Mouse (Mus musculus) testis, postnatal 10 days (tissue): ENCODE measurements around the gene Rab2b.
A peak's percentile ranks its signal among the peaks of the same experiment; 100 is the strongest.
"Not testable (repeated sequence)": the region's sequence is repeated elsewhere in the genome, so short reads cannot be mapped to it uniquely, and the experiment has no call there.

ENCODE experiments used
- DNase-seq: peaks from one replicate; pipeline ENCODE4 v3.0.0; 2021; ENCODE audit warnings: low spot score

The Rab2b gene

DNA sequence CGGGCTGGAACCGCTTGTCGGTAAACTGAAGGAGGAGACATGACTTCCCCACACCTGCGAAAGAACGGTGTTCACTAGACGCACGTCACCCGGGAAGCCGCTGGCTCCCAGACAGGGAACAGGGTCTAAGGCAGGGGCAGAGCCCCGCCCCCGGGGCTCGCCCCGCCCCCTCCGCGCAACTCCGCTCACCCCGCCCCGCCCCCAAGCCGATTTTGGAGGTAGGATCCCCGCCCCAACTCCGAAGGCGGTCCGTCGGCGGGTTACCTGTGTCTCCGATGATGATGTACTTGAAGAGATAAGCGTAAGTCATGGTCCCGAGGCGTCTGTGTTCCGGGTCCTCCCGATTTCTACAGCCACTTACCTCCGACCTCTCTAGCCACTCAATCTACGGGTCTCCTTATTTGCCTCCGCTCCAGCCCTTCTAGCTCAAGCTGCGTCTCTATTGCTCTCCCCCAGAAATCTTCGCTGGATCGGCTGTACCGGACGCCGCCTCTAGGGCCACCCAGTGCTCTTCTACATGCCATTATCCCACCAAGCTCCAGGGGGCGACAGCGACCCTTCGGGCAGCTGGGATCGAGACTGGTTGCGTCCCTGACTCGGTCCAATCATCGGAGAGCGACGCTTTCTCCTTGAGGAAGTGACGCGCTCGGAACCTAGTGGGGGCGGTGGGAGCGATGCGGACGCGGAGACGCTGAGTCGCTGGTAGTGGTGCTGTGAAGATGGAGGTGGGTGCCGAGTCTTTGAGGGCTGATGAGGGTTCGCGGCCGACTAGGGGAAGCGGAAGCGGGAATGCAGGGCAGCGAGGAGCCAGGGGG is at the start of gene Rab2b, which contains the start of gene Tox4:
Gene Rab2b, minus strand, starts transcription at position 614 of the 815 bp plus-strand sequence.
Gene Tox4, plus strand, starts transcription at position 215 of the 815 bp plus-strand sequence.
- DNase-seq, result peak; percentile 97

DNA sequence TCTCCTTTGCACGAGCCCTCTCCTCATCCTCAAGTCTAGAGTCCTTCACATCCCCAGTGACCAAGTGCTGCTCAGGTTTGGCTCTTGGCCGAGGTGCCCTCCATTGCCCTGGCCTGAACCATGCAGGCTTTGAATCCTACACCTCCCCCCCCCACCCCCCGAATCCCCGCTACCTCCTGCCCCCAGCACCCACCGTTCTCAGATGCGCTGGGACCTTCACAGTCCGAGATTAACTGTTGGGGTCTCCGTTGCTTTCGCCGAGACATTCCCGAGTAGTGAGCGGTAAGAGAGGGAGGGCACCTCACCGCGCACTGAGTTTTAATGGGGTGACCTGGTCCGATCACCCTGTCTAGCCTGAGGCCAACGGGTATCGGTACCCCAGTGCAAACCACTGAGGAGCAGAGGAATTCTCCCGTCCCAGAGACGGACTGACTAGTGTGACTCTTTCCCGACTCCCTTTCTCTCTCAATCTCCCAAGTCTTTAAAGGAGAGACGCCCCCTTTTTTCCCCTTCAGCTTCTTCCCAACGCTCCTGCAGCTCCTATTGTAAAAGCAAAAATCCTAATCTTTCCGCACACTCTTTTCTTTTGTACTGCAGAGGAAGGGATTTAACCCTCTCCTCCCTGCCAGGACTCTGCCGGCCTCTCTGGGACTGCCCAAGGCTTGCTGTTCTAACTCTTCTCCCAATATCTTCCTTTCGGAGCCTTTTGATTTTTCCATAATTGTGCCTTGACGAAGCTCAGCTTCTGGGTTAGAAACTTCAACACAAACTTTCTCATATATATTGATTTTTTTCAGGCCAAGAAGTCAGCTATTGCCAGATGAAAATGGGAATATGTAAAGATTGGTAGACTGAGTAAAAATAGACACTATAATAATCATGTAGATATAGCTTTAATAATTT is 48.8 kb upstream of the Rab2b start, which contains the start of gene Sall2:
Gene Sall2, minus strand, starts transcription at position 853 of the 903 bp plus-strand sequence.
- no peak for DNase-seq

DNA sequence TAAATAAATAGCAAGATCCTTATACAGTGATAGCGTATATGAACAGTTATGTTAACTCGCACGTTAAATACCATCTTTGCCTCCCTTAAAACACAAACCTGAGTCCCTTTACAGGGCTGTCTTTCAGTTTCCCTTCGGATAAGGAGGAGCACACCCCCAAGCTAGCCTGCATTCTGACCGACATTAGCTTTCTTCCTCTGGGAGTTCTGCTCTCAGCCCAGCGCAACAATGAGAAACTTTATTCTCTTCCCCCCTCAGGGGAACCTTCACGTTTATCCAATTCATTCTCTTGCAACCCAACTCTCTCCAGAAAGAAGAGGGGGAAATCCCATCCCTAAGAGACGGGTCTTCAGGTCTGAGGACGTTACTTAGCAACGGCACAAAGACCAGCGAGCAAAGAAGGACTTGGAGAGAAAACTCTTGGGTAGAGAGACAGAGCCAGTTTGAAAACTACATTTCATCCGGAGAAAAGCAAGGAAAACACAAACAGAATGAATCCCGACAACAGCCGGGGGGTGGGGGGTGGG is 48.1 kb upstream of the Rab2b start:
- DNase-seq, result no peak

DNA sequence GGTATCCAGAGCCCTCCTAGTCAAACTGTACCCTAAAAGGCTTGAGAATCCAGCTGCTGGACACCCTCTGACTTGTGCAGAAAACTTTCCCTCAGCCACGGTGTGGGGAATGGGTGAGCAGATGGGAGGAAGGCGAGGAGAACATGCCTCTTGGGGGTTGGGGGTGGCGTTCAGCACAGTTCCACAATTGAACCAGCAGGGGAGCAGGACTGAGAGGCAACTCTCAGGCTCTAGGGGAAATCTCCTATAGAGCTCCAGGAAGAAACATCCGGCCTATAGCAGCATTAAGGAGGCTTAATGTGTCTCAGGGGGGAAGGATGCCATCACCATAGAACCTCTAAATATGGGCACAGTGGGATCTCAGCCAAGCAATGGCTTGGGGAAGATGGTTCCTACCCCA is 46.5 kb upstream of the Rab2b start:
- DNase-seq, result no peak

DNA sequence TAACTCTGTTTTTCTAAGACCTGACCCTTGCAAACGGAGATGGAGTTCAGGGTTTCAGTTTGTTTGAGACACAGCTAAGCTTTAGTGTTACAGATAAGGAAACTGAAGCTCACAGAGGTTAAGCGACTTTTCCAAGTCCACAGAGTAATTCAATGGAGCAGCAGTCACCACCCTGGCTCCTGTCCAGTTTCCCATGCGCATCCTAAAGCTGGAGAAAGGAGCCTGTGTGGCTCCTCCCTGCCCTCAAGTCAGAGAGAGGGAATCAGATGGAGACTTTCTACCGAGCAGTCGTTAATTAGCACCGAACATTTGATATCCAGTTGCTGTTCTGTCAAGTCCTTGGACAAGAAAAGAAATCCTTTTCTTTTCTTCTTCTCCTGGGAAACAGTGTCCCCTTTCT is 40.0 kb upstream of the Rab2b start:
- DNase-seq, result no peak

DNA sequence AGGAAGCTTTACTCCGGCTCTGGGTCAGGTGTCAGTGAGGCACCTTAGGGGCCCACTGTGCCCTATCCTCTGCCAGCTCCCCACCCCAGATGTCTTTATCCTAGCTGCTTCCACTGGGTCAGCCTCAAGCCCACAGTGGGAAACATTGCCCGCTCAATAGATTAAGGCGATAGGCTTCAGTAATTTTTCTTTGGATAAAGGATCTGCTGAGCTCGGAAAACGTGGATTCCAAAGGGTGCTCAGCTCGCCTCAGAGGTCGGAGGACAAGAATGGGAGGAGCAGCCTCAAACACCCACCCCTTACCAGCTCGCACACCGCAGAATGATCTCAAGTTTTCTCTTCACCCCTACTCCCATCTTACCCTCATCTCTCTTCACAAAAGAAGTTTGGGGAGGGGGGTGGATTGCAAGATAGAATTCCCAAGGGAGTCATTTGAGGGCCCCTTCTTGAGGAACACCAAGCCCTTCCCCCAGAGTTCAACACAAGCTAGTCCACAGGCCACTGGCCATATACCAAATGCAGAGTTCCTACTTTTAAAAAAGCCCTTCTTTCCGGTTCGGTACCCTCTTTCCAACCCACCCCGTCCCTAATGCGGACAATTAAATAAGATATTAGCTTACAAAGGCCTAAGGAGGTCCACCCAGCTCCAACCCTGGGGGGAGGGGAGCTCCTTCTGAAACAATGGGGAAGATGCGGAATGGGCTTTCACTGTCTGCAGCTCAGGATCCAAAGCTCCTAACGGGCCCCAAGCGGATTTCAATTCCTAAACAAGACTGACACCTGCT is 37.3 kb upstream of the Rab2b start:
- DNase-seq, result peak; percentile 49

DNA sequence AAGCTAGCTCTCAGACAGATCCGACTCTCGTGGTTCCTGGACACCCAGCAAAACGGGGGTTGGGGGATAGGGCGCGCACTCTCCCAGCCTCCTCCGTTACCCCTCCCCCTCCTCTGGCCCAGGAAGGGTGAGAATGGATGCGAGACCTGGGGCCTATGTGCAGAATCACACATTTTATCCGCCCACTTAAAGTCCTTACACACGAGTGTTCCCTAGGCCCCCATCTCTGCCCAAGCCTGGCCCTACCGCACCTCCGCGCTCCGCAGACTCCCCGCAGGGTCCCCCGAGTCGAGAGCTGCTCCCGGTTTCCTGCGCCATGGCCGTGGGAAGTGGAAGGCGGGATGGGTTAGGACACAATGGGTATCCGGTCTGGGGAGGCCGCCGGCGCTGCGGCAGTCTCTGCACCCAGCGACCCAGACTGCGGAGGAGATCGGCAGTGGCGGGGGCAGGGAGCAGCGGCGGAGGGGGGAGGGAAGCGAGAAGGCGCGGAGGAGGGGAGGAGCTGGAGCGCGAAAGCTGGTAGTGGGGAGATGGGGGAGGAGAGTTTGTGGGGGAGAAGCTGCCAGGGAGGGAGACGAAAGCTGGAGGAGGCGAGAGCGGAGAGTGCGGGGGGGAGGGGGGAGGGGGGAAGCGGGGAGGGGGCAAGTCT is 36.6 kb upstream of the Rab2b start:
- peak; percentile 82 for DNase-seq

DNA sequence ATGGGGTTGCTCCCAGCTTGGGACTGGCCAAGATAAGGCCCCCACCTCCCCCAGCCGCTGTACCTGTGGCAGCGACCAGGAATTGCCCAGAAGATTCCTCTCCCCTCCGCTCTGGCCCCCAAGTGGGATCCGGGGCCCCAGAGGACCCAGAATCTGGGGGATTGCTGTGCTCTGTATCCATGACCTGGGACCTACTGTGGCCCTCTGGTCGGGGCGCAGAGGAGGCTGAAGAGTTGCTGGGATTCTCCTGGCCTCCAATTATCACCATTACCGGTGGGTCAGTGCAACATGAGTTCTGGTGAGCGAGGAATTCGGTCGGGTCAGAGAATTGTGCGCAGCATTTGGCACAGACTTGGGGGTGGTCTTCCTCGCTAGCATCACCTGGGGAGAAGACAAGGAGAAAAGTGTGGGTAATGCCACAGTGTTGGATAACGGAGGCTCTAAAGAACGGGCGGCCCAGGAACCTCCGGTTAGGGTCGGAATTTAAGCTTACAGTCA is 36.0 kb upstream of the Rab2b start:
- no peak for DNase-seq

DNA sequence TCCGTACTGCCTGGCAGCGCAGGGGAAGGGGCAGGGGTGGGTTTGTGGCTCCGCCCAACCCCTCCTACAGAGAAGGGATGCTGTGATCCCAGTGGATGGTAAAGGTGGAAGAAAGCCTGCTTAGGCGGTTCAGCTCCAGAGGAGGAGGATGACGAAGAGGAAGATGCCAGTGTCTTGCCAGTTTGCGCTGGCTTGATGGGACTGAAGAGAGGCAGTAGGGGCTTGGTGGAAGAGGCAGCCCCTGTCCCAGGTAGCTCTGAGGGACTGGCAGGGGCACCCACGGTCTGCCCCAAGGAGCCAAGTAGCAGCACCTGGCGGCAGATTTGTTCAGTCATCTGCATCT is 35.4 kb upstream of the Rab2b start:
- DNase-seq, result no peak

DNA sequence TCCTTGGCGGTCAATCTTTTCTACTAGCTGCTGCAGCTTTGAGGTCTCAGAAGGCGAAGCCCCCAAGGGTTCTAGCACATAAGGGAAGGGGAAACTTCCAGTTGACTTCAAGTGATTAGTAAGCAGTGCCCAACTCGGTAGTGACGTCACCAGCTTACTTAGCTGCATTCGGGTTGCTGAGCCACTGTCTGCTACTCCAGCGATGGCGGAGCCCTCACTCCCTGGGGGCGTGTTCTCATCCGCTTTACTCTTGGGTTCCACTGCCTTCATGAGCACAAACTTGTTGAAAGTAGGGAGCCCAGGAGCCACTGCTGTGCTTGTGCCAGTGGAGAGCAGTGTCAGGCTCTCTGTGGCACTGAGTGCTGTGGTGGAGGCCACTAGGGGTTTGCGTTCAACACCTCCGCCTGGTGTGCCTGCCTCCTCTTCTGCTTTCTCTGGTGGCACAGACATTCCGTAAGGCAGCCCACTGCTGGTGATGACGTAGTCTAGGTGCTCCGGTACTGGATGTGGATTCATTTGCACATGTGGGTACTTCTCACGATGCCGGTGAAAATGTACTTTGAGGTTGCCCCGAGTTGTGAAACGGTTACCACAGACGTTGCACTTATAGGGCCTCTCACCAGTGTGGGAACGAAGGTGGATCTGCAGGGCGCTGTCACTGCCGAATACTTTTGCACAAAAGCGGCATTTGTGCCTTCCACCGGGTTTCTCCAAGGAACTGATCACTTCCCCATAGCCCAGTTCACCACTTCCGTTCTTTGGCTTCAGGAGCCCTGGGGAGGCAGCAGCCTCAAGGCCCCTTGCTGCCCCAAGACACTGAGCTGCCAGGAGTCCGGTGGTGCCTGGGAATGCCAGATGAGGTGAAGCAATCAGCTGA is 34.8 kb upstream of the Rab2b start:
- DNase-seq, result no peak

DNA sequence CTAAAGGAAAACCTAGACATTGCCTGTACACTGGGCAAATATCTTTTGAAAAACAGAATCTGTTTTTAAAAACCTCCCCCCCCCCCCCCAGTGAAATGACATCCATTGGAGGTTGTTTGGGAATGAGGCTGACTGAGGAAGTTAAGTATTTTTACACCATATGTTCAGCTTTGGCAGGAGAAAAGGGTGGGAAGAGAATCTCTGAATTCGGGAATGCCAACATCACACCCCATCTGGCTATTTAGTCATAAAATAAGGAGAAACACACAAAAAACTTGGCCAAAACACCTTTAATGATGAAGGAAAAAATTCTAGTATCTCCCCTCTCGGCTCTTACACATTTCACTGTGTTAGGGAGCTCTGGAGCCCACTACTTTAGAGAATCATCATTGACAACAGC is 31.6 kb upstream of the Rab2b start:
- DNase-seq, result no peak

DNA sequence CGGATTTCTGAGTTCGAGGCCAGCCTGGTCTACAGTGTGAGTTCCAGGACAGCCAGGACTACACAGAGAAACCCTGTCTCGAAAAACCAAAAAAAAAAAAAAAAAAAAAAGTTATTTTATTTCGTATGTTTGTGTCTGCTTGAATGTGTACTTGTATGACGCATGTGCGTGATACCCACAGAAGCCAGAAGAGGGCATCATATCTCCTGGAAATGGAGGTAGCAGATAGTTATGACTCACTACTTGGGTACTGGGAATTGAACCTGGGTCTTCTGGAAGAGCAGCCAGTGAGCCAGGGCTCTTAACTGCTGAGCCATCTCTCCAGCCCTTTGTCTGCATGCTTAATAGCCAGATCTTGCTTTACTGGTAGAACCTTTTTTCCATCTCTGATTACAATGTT is 31.0 kb upstream of the Rab2b start:
- not testable (repeated sequence) for DNase-seq

DNA sequence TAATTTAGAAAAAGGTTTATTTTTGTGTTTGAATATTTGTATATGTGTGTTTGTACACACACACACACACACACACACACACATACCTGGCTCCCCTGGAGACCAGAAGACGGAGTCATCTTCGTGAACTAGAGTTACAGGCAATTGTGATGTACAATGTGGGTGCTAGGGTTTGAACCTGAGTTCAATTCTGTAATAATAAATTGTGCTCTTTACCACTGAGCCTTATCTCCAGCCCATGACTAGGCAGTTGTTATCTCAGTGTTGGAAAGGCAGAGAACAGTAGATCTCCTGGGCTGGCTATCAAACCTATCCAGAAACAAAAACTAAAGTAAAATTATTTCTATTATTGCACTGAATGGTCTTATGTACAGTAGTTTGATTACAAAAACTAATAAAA is 26.8 kb upstream of the Rab2b start:
- no peak for DNase-seq

DNA sequence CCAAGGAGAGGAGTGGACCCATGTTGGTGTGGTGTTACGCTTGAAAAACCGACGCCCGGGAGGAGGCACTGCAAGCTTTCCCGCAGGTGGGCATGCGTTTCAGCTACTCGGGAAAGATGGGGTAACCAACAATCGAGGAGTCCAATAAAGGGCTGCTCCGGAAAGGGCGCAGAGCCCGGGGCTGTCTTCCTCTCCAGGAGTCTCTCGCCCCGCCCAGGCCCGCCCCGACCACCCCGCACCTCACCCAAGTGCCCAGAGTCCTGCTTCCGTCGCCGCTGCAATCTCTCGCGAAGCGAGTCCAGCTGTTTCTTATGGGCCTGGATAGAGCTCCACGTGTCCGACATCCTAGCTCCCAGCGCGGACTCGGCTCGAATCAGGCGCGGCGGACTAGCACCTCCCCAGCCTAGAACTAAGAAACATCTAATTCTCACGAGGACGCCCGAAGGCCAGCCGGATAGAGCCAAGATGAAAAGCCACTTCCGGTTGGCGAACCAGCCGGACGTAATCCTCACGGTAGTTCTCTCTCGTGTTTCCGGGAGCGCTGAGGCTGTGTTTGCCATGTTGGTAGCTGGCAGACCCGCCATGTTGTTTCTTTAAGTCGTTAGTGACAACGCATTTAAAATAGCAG is 25.4 kb upstream of the Rab2b start, which contains the start of gene Mettl3:
Gene Mettl3, minus strand, starts transcription at position 485 of the 628 bp plus-strand sequence.
- DNase-seq, result peak; percentile 90

DNA sequence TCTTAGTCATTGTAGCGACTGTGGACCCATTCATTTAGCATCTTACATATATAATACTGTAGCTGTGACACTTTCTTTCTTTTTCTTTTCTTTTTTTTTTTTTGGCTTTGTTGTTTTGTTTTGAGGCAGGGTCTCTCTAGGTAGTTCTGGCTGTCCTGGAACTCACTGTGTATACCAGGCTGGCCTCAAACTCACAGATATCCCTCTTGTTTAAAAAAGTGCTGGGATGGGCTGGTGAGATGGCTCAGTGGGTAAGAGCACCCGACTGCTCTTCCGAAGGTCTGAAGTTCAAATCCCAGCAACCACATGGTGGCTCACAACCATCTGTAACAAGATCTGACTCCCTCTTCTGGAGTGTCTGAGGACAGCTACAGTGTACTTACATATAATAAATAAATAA is 24.2 kb upstream of the Rab2b start:
- DNase-seq, result not testable (repeated sequence)

DNA sequence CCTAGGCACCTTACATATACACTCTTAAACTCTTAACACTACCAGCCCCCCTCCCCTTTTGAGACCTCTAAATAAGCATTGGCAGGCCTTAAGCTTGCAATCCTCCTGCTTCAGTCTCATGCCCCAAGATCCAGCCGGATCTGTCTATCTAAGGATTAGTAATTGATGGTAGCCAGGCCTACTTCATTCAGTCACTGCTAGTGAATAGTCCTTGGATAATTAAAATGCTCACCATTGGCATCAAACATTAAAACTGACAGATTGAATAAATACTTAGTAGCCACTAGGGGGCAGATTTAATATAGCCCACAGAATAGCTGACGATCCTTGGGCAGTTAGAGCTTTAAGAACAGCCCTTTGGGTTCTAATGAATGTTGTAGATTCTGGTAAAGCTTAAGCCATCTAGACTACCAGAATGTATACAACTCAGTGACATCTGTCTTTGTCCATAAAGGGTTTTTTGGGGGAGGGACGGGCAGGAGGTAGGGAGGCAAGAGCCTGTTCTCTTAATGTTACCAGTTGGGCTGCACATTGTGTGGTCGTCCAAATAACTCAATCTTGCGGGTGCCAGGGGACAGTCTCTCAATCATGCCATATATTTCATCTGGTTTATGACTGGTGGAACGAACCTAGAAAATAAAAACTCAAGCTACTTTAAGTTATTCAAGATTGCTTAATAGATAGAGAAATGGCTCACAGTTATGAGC is 16.4 kb upstream of the Rab2b start:
- no peak for DNase-seq

DNA sequence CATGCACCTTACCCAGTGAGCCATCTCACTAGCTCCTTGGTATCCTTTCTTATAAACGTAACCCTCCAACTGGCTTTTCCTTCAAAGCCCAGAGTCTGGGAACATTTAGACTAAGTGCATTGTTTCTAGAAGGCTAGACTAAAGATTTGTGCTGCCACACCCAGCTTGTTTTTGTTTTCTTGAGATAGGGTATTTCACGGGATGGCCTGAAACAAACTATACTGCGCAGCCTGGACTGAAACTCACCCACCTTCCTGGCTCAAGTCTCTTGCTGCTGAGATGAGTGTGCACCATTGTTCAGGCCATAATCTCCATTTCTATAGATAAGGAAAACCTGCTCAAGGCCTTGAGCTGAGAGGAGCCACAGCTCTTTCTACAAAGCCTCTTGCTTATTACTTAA is 4.8 kb upstream of the Rab2b start:
- DNase-seq, result no peak

DNA sequence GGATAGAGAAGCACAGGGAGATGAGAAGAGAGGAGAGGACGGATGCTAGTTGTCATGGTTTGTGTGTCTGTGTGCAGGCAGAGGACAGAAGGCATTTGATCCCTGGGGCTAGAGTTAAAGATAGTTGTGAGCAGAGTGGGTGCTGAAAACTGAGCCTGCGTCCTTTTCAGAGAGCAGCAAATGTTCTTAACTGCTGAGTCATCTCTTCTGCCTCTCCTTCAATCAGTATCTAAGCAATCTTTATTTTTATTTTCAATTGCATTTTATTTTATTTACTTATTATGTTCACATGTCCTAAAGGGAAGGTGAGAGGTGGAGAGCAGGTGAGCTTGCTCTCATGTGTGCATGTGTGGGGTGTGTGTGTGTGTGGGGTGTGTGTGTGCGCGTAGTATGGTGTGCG is 4.3 kb upstream of the Rab2b start:
- DNase-seq, result no peak

DNA sequence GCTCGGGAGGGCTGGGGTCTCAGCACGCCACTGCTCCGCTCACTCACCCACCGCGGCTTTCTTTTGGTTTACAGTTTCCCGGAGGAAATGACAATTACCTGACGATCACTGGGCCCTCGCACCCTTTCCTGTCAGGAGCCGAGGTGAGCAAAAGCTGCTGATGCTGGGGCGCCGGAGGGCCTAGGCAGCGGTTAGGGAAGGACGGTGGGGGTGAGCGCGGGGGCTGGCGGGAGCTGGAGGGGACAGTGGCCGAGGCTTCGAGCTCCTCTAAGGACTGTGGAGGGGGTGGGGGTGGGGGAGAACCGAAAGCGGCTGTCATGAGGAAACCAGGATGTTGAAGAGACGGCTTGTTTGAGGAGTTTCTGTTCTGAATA is 389 bp upstream of the Rab2b start:
- no peak for DNase-seq
